Mouse (Mus musculus): ENCODE measurements around the gene Gna12.

- no peak for TF ChIP-seq CTCF (IDR thresholded peaks at IDR 0.05; ENCODE audit: insufficient read depth, low read length)
- TF ChIP-seq POLR2A (IDR thresholded peaks at IDR 0.05; ENCODE audit: borderline replicate concordance, extremely low read depth, low read depth, low read length), result no peak
These were observed 2.3 kb downstream of the Gna12 start for GRCm38 (mm10) chr5:140827896-140828295.
